Mouse (Mus musculus) olfactory bulb, adult 2 months (tissue): ENCODE data around the gene Traf1.

Experiments
- CTCF ChIP-seq: fragments of 200-500 bp; IDR thresholded peaks from 2 replicates; pipeline ENCODE4 v1.5.1; 2012; ENCODE audit warnings: low read depth, mild to moderate bottlenecking, low read length, moderate library complexity; ENCODE audit not compliant: insufficient read depth
- POLR2A ChIP-seq: fragments of 200-500 bp; IDR thresholded peaks from 2 replicates; pipeline ENCODE4 v1.6.1; 2012; ENCODE audit warnings: mild to moderate bottlenecking, low read depth, low read length, moderate library complexity; ENCODE audit not compliant: insufficient read depth

GRCm38 (mm10) chr2:34958582-34958981, 3.0 kb downstream of the Traf1 start:
- TF ChIP-seq CTCF, result no peak
- TF ChIP-seq POLR2A, result no peak
